Mouse (Mus musculus) heart, embryonic 10.5 days (tissue): ENCODE results near the gene Oscar. TPM values are rescaled to one million over a fixed set of nuclear protein-coding genes. Genes with fewer than 3 reads are reported as not detected.

ENCODE experiments used
- DNase-seq: peaks from one replicate; pipeline ENCODE4 v3.0.0-alpha.2; 2017; ENCODE audit warnings: low spot score
- H3K27ac ChIP-seq: fragments of 300-500 bp; sonication (generic); 2 replicates; pipeline ENCODE4 v1.5.1; 2016; ENCODE audit warnings: mild to moderate bottlenecking
- H3K27me3 ChIP-seq: fragments of 300-500 bp; sonication (generic); 2 replicates; pipeline ENCODE4 v1.6.1; 2016; ENCODE audit warnings: mild to moderate bottlenecking; ENCODE audit not compliant: poor library complexity, insufficient read depth, severe bottlenecking
- H3K36me3 ChIP-seq: fragments of 300-500 bp; sonication (generic); 2 replicates; pipeline ENCODE4 v1.6.1; 2016; ENCODE audit warnings: mild to moderate bottlenecking, moderate library complexity
- H3K4me1 ChIP-seq: fragments of 300-500 bp; sonication (generic); 2 replicates; pipeline ENCODE4 v1.6.1; 2016; ENCODE audit warnings: mild to moderate bottlenecking
- H3K4me3 ChIP-seq: fragments of 300-500 bp; sonication (generic); 2 replicates; pipeline ENCODE4 v1.5.1; 2016; ENCODE audit warnings: mild to moderate bottlenecking, moderate library complexity
- H3K9me3 ChIP-seq: fragments of 300-500 bp; sonication (generic); 2 replicates; pipeline ENCODE4 v1.6.1; 2016; ENCODE audit warnings: mild to moderate bottlenecking, moderate library complexity
- WGBS: fragments of 180-500 bp; shearing (Covaris S2); methylation state at CpG from one replicate; pipeline ENCODE4 v1.1.7; 2016; 5-methylcytosine and 5-hydroxymethylcytosine counted together
- polyA plus RNA-seq: library from polyadenylated mRNA; unstranded; fragments of >200 nt; fragmentation: Nextera tagmentation; extraction: Ambion mirVana; gene quantifications from 2 replicates; pipeline ENCODE4 v1.2.1, GENCODE M21; 2016

Oscar gene
- polyA plus RNA-seq, 1 experiment from 2014 or later = 0.16 TPM

- peaks cover 50% of the 10 kb centered on the region for H3K36me3 ChIP-seq
- H3K27ac ChIP-seq = peak overlapping the region; percentile 91
- peaks cover 18% of the 10 kb centered on the region for H3K4me1 ChIP-seq
- DNase-seq = no peak
- H3K9me3 ChIP-seq = no peaks in the 10 kb centered on the region
- peak overlapping the region; percentile 78 for H3K4me3 ChIP-seq
- WGBS = 47% methylated on average over 3 of the region's 3 CpGs
- H3K27me3 ChIP-seq = no peaks in the 10 kb centered on the region
Observed at GRCm38 (mm10) chr7:3630478-3630815, 14.5 kb upstream of the Oscar start.

GRCm38 (mm10) chr7:3629543-3630477 lies 13.9 kb upstream of the Oscar start, which contains the start of the genes Tfpt and Prpf31:
Gene Tfpt, minus strand, starts transcription at chr7:3629929.
Gene Prpf31, plus strand, starts transcription at chr7:3629985.
- Histone ChIP-seq H3K27ac (peak within 1 kb of the TSS; percentile 91), H3K4me3 (peak within 1 kb of the TSS; percentile 78), H3K36me3 (peaks cover 47% of the 10 kb centered on the region), H3K4me1 (peaks cover 18% of the 10 kb centered on the region), H3K9me3 (no peaks in the 10 kb centered on the region), H3K27me3 (no peaks in the 10 kb centered on the region)
- peak; percentile 96 for DNase-seq
- WGBS = 1% methylated on average over 47 of the region's 47 CpGs

- H3K36me3 ChIP-seq = peaks cover 47% of the 10 kb centered on the region
- peak overlapping the region; percentile 91 for H3K27ac ChIP-seq
Observed at GRCm38 (mm10) chr7:3629030-3629429, 13.1 kb upstream of the Oscar start.

GRCm38 (mm10) chr7:3617242-3617995 lies 1.5 kb upstream of the Oscar start, which contains the start of gene Ndufa3:
Gene Ndufa3, plus strand, starts transcription at chr7:3617373.
- peaks cover 29% of the 10 kb centered on the region for H3K36me3 ChIP-seq
- H3K27me3 ChIP-seq = no peaks in the 10 kb centered on the region
- peak within 1 kb of the TSS; percentile 94 for H3K27ac ChIP-seq
- no peaks in the 10 kb centered on the region for H3K9me3 ChIP-seq
- peaks cover 6% of the 10 kb centered on the region; the same call in 1 of the 2 replicates for H3K4me1 ChIP-seq
- WGBS = under 1% methylated on average over 32 of the region's 32 CpGs
- DNase-seq = peak; percentile 96
- H3K4me3 ChIP-seq = peak within 1 kb of the TSS; percentile 87

More at GRCm38 (mm10) chr7:3629030-3629429, 13.1 kb upstream of the Oscar start:
- Histone ChIP-seq H3K4me1 (peaks cover 18% of the 10 kb centered on the region), H3K4me3 (peak overlapping the region; percentile 78), H3K9me3 (no peaks in the 10 kb centered on the region), H3K27me3 (no peaks in the 10 kb centered on the region)
- no peak for DNase-seq
- 28% methylated on average over 4 of the region's 4 CpGs for WGBS

GRCm38 (mm10) chr7:3616389-3617241 lies 658 bp upstream of the Oscar start:
- H3K9me3 ChIP-seq = no peaks in the 10 kb centered on the region
- H3K27me3 ChIP-seq = no peaks in the 10 kb centered on the region
- 42% methylated on average over 6 of the region's 6 CpGs for WGBS
- H3K36me3 ChIP-seq = peaks cover 24% of the 10 kb centered on the region
- peaks cover 6% of the 10 kb centered on the region; the same call in 1 of the 2 replicates for H3K4me1 ChIP-seq
- DNase-seq = no peak
- H3K4me3 ChIP-seq = peak overlapping the region; percentile 87
- H3K27ac ChIP-seq = no peak overlapping the region

- no peaks in the 10 kb centered on the region for H3K9me3 ChIP-seq
- H3K27me3 ChIP-seq = no peaks in the 10 kb centered on the region
- no peak overlapping the region for H3K27ac ChIP-seq
- no peak for DNase-seq
- H3K4me1 ChIP-seq = peaks cover 6% of the 10 kb centered on the region; the same call in 1 of the 2 replicates
- no peak overlapping the region for H3K4me3 ChIP-seq
- peaks cover 5% of the 10 kb centered on the region; the same call in 1 of the 2 replicates for H3K36me3 ChIP-seq
- 77% methylated on average over 3 of the region's 3 CpGs for WGBS
Observed at GRCm38 (mm10) chr7:3614021-3614420, 1.9 kb downstream of the Oscar start.

GRCm38 (mm10) chr7:3611006-3611405 lies 5.0 kb downstream of the Oscar start:
- no peak overlapping the region for H3K27ac ChIP-seq
- no peaks in the 10 kb centered on the region for H3K9me3 ChIP-seq
- no peak overlapping the region for H3K4me3 ChIP-seq
- 80% methylated on average over 13 of the region's 13 CpGs for WGBS
- no peaks in the 10 kb centered on the region for H3K36me3 ChIP-seq
- DNase-seq = no peak
- H3K4me1 ChIP-seq = no peaks in the 10 kb centered on the region
- H3K27me3 ChIP-seq = no peaks in the 10 kb centered on the region

GRCm38 (mm10) chr7:3610437-3610836 lies 5.5 kb downstream of the Oscar start:
- Histone ChIP-seq H3K27me3 (no peaks in the 10 kb centered on the region), H3K27ac (no peak overlapping the region), H3K4me1 (no peaks in the 10 kb centered on the region), H3K9me3 (no peaks in the 10 kb centered on the region), H3K4me3 (no peak overlapping the region), H3K36me3 (no peaks in the 10 kb centered on the region)
- WGBS = 88% methylated on average over 3 of the region's 3 CpGs
- DNase-seq = no peak

- Histone ChIP-seq H3K4me1 (no peaks in the 10 kb centered on the region), H3K9me3 (no peaks in the 10 kb centered on the region), H3K4me3 (no peak overlapping the region), H3K27me3 (no peaks in the 10 kb centered on the region), H3K36me3 (no peaks in the 10 kb centered on the region), H3K27ac (no peak overlapping the region)
- WGBS = 67% methylated on average over 3 of the region's 3 CpGs
- DNase-seq = no peak
Observed at GRCm38 (mm10) chr7:3609082-3609481, 6.9 kb downstream of the Oscar start.

- no peaks in the 10 kb centered on the region for H3K9me3 ChIP-seq
- no peaks in the 10 kb centered on the region for H3K27me3 ChIP-seq
- H3K4me3 ChIP-seq = no peak overlapping the region
- H3K36me3 ChIP-seq = no peaks in the 10 kb centered on the region
- H3K27ac ChIP-seq = no peak overlapping the region
- WGBS = 79% methylated on average over 3 of the region's 3 CpGs
- H3K4me1 ChIP-seq = no peaks in the 10 kb centered on the region
- DNase-seq = no peak
Observed at GRCm38 (mm10) chr7:3608668-3609067, 7.3 kb downstream of the Oscar start.

- 82% methylated on average over 6 of the region's 6 CpGs for WGBS
- DNase-seq = no peak
- Histone ChIP-seq H3K4me3 (no peak overlapping the region), H3K9me3 (no peaks in the 10 kb centered on the region), H3K27ac (no peak overlapping the region), H3K27me3 (no peaks in the 10 kb centered on the region), H3K36me3 (no peaks in the 10 kb centered on the region), H3K4me1 (no peaks in the 10 kb centered on the region)
Observed at GRCm38 (mm10) chr7:3607391-3607790, 8.6 kb downstream of the Oscar start.

GRCm38 (mm10) chr7:3606798-3607197 lies 9.2 kb downstream of the Oscar start:
- Histone ChIP-seq H3K36me3 (no peaks in the 10 kb centered on the region), H3K27me3 (no peaks in the 10 kb centered on the region), H3K27ac (no peak overlapping the region), H3K9me3 (no peaks in the 10 kb centered on the region), H3K4me3 (no peak overlapping the region), H3K4me1 (no peaks in the 10 kb centered on the region)
- 17% methylated on average over 2 of the region's 2 CpGs for WGBS
- no peak for DNase-seq
